Mouse (Mus musculus): ENCODE results near the gene Nsun3. TPM values are rescaled to one million over a fixed set of nuclear protein-coding genes. Genes with fewer than 3 reads are reported as not detected.
"Not testable (repeated sequence)": the region's sequence is repeated elsewhere in the genome, so short reads cannot be mapped to it uniquely, and the experiment has no call there.

Nsun3 gene
- polyA plus RNA-seq, 1 experiment from 2014 or later = 12.5 TPM

DNA sequence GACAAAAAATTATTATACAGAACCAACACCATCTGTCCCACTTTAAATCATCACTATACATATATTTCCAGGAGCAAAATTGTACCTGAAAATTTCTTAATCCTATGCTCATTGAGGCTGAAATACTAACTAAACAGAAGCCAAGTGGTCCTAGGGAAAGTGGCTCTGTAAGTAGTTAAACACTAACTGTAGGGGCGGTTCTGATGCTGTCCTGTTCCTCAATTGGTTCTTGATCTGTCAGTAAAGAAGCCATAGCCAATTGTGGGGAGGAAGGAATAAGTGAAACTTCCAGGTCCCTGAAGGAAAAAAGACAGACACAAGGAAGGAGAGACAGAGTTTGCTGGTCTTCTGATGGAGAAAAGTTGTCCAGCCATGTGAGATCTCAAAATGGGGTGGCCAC lies 52.3 kb downstream of the Nsun3 start:
- Histone ChIP-seq H3K4me3 (no peak overlapping the region), H3K9ac (no peak overlapping the region), H3K9me3 (no peaks in the 10 kb centered on the region), H3K4me2 (replicated peaks) (no peak overlapping the region), H3K36me3 (peaks cover 3% of the 10 kb centered on the region; the same call in 1 of the 2 replicates), H3K27ac (no peak overlapping the region), H3K27me3 (replicated peaks) (no peaks in the 10 kb centered on the region), H3K4me1 (no peaks in the 10 kb centered on the region)
- no peak for ATAC-seq (ENCODE audit: low FRiP score, low read depth)
- 86% methylated on average over 1 of the region's 1 CpGs for WGBS

DNA sequence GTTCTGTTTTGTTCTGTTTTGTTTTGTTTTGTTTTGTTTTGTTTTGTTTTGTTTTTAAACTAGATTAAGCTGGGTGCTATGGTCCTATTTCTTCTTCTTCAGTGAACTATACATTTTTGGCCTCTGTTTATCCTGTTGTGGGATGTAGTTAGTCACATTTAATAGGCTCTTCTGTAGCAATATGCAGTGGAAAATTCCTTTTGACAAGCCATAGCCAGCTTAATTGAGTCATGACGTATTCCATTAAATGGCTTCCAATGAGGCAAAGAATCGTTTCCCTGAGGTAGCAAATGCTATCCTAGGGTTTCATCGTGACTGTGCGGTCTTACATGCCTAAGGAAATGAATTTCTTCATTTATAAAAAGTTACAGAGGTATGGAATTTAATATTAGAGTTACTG lies 56.3 kb downstream of the Nsun3 start:
- no peak overlapping the region for H3K4me3 ChIP-seq

DNA sequence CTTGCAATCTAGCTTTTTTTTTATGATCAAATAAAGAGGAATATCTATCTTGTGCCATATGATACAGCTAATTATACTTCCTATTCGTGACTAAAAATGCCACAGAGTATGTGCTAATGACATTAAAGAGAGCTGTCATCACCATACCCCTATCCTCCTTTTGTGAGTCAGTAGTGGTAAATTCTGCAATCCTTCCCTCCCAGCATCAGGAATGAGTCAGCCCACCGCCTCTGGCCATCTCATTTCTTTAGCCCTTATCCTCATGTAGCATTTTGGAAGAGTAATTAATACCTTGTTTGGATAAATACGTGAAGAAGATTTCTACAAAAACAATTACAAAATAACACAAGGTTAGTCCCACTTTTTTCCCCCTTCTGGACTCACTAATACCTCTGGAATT lies 56.8 kb downstream of the Nsun3 start:
- Histone ChIP-seq H3K27me3 (replicated peaks) (no peaks in the 10 kb centered on the region), H3K4me2 (replicated peaks) (no peak overlapping the region), H3K4me1 (no peaks in the 10 kb centered on the region), H3K9me3 (no peaks in the 10 kb centered on the region; the same call in 1 of the 2 replicates), H3K4me3 (no peak overlapping the region), H3K9ac (no peak overlapping the region), H3K27ac (no peak overlapping the region), H3K36me3 (peaks cover 3% of the 10 kb centered on the region; the same call in 1 of the 2 replicates)
- WGBS = 87% methylated on average over 3 of the region's 3 CpGs
- ATAC-seq (ENCODE audit: low FRiP score, low read depth) = no peak

More for the DNA sequence above, 56.3 kb downstream of the Nsun3 start:
- no peaks in the 10 kb centered on the region for H3K4me1 ChIP-seq
- ATAC-seq (ENCODE audit: low FRiP score, low read depth) = no peak
- no peak overlapping the region for H3K4me2 ChIP-seq (replicated peaks)
- H3K27me3 ChIP-seq (replicated peaks) = no peaks in the 10 kb centered on the region
- 87% methylated on average over 4 of the region's 4 CpGs for WGBS
- no peak overlapping the region for H3K27ac ChIP-seq
- H3K9me3 ChIP-seq = no peaks in the 10 kb centered on the region; the same call in 1 of the 2 replicates
- peaks cover 3% of the 10 kb centered on the region; the same call in 1 of the 2 replicates for H3K36me3 ChIP-seq
- H3K9ac ChIP-seq = no peak overlapping the region

DNA sequence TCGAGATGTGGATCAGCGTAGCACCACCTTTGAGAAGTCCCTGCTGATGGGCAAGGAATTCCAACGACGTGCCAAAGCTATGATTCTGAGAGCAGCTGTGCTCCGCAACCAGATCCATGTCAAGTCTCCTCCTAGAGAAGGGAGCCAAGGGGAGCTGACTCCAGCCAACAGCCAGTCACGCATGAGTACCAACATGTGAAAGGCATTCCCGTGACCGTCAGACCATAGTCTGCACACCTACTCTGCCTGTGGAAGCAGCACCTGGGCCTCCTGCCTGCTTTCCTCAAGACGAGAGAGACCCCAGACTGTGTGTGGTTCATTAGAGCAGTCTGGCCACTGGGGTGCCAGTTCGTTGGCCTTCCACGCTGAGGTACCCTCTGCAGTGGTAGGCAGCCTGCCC lies 68.4 kb downstream of the Nsun3 start:
- not testable (repeated sequence) for ATAC-seq (ENCODE audit: low FRiP score, low read depth); H3K4me3 ChIP-seq; H3K9me3 ChIP-seq; H3K27ac ChIP-seq; H3K4me1 ChIP-seq; H3K36me3 ChIP-seq; H3K9ac ChIP-seq; H3K4me2 ChIP-seq (replicated peaks); H3K27me3 ChIP-seq (replicated peaks)
- 92% methylated on average over 9 of the region's 11 CpGs for WGBS

DNA sequence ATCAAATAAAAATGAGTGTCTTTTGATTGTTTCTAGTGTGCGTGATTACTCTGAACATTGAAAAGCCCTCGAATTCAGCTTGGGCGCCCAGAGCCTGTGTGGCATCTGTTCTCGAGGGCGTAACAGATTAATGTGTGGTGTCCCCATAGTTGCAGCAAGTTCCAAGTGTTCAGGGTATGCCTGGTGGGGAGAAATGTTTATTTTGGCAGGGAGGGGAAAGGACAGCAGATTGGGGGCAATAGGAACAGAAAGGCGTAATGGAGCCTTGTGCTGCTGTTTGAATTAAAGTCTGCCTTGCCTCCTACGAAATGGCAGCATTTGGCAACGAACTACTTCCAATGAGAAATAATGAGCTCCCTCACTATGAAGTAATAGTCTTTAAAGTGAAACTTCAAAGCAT lies 96.2 kb downstream of the Nsun3 start:
- Histone ChIP-seq H3K36me3 (no peaks in the 10 kb centered on the region), H3K27me3 (replicated peaks) (no peaks in the 10 kb centered on the region), H3K4me3 (no peak overlapping the region), H3K9ac (no peak overlapping the region), H3K4me2 (replicated peaks) (no peak overlapping the region), H3K4me1 (no peaks in the 10 kb centered on the region), H3K27ac (no peak overlapping the region), H3K9me3 (no peaks in the 10 kb centered on the region)
- WGBS = 81% methylated on average over 8 of the region's 8 CpGs
- ATAC-seq (ENCODE audit: low FRiP score, low read depth) = no peak

DNA sequence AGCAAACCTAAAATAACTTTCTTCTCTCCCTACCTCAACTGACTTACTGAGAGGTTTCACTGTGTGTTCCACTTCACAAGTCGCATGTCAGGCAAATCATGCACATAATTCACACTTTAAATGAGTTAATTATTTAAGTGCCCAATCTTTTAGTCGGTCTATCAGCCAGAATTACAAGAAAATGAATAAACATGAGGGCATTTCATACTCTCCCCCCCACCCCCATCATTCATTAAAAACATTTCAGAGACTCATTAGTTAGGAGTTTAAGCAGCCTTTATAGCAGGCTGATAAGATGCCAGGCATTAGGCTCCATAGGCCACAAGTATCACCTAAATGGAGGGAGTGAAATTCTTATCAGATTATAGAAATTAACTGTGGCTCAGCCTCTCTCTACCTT lies 100.5 kb downstream of the Nsun3 start:
- Histone ChIP-seq H3K4me3 (no peak overlapping the region), H3K9ac (no peak overlapping the region), H3K27ac (no peak overlapping the region), H3K9me3 (no peaks in the 10 kb centered on the region), H3K27me3 (replicated peaks) (no peaks in the 10 kb centered on the region), H3K4me1 (no peaks in the 10 kb centered on the region), H3K4me2 (replicated peaks) (no peak overlapping the region), H3K36me3 (no peaks in the 10 kb centered on the region)
- 64% methylated on average over 2 of the region's 2 CpGs for WGBS
- ATAC-seq (ENCODE audit: low FRiP score, low read depth) = no peak

DNA sequence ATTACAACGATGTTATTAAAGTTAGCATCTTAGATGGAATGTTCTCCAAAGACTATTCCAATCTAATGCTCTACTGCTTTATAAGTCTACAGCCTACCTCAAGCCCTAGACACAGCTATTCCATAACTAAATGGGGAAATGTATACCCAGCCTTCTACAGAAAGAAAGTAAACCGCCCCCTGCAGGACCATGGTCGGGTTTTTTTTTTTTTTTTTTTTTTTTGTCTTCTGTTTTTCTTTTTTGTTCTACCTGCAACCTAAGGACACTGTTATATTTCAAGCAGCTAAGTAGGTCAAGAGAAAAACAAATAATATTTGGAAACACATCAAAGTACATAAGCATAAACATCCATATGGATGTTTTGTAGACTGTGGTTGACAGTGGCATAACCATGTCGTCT lies 101.1 kb downstream of the Nsun3 start:
- WGBS = 80% methylated on average over 4 of the region's 4 CpGs
- ATAC-seq (ENCODE audit: low FRiP score, low read depth) = no peak

More for the DNA sequence above, 101.1 kb downstream of the Nsun3 start:
- no peak overlapping the region for H3K9ac ChIP-seq
- H3K4me3 ChIP-seq = no peak overlapping the region
- H3K4me2 ChIP-seq (replicated peaks) = no peak overlapping the region
- H3K27ac ChIP-seq = no peak overlapping the region
- no peaks in the 10 kb centered on the region for H3K27me3 ChIP-seq (replicated peaks)
- H3K9me3 ChIP-seq = no peaks in the 10 kb centered on the region
- no peaks in the 10 kb centered on the region for H3K36me3 ChIP-seq
- no peaks in the 10 kb centered on the region for H3K4me1 ChIP-seq

Small RNAs within 50 kb of the gene (microRNA-seq; reads per million reads assigned to microRNA genes)
- gene Gm25986 = not detected

Other genes with a start within 250 kb of the Nsun3 start
- gene Stx19, start 27.9 kb upstream of the Nsun3 start, polyA plus RNA-seq (2016; fragmentation: Nextera tagmentation; extraction: Ambion mirVana) = 0.65 and 0.77 TPM in 2 replicates
- 18.0 and 20.7 TPM in 2 replicates for gene Arl13b, start 60.2 kb upstream of the Nsun3 start, polyA plus RNA-seq (2016; fragmentation: Nextera tagmentation; extraction: Ambion mirVana)
- gene Pros1, start 67.5 kb upstream of the Nsun3 start, polyA plus RNA-seq (2016; fragmentation: Nextera tagmentation; extraction: Ambion mirVana) = 17.6 and 21.3 TPM in 2 replicates